Mouse (Mus musculus): ENCODE measurements around the gene Hsf3. TPM values are rescaled to one million over a fixed set of nuclear protein-coding genes. Genes with fewer than 3 reads are reported as not detected.

Hsf3 gene
- polyA plus RNA-seq, 1 experiment from 2014 or later: not detected

Other genes with a start within 250 kb of the Hsf3 start
- 0.10 and 0.36 TPM in 2 replicates for gene Vsig4, start 162.9 kb downstream of the Hsf3 start, polyA plus RNA-seq (2015; fragmentation: Nextera tagmentation; extraction: Ambion mirVana)
- 13.1 and 14.3 TPM in 2 replicates for gene Heph, start 935 bp downstream of the Hsf3 start, polyA plus RNA-seq (2015; fragmentation: Nextera tagmentation; extraction: Ambion mirVana)